Mouse (Mus musculus): Measurements from ENCODE around the gene Mettl1. TPM values are rescaled to one million over a fixed set of nuclear protein-coding genes. Genes with fewer than 3 reads are reported as not detected.

Mettl1 gene
- polyA plus RNA-seq (2011; ENCODE audit: insufficient read depth, insufficient read length, low replicate concordance, missing spikeins), result 10.0 and 14.6 TPM in 2 replicates

DNA sequence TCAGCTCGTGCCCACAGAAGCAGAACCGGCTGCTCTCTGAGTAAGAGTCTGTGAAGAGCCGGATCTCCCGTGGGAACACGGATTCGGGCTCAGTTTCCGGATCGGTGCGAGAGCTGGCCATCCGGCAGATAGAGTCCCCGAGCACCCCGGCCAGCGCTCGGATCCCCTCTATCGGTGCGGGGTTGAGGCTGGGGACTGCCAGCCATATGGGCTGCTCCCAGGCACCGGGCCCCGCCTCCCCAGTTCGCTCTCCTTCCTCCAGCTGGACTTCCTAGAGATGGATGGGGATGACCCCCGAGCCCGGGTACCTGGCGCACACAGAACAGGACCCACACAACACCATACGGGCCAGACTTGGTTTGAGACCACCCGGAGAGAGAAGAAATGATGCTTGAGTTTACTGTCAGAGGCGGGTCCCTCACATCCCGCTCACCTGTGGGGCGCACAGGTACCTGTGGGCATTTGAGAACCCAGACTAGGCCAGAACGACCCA lies at the start of gene Mettl1, which contains the start of gene Eef1akmt3:
Gene Mettl1 (plus strand): TSS at position 141 of the 493 bp plus-strand sequence.
Gene Eef1akmt3 (minus strand): TSS at position 240 of the 493 bp plus-strand sequence.
- Histone ChIP-seq H3K4me3 (replicated peaks; ENCODE audit: control insufficient read depth, low read depth, low read length) (peak within 1 kb of the TSS; percentile 82), H3K27ac (ENCODE audit: control insufficient read depth, insufficient read depth, low read depth, low read length, poor library complexity) (peak within 1 kb of the TSS; percentile 48; the same call in 1 of the 2 replicates), H3K4me1 (ENCODE audit: control insufficient read depth, insufficient read depth, low read length) (peaks cover 1% of the 10 kb centered on the region; the same call in 1 of the 2 replicates)
- under 1% methylated on average over 28 of the region's 28 CpGs for WGBS
- TF ChIP-seq CTCF (IDR thresholded peaks at IDR 0.05; ENCODE audit: control insufficient read depth, insufficient read depth, low read length) (no peak), POLR2A (IDR thresholded peaks at IDR 0.05; ENCODE audit: borderline replicate concordance, control insufficient read depth, low read depth, low read length) (no peak)

- no peak for TF ChIP-seq CTCF (IDR thresholded peaks at IDR 0.05; ENCODE audit: control insufficient read depth, insufficient read depth, low read length)
- TF ChIP-seq POLR2A (IDR thresholded peaks at IDR 0.05; ENCODE audit: borderline replicate concordance, control insufficient read depth, low read depth, low read length), result no peak
- Histone ChIP-seq H3K4me1 (ENCODE audit: control insufficient read depth, insufficient read depth, low read length) (peaks cover 2% of the 10 kb centered on the region), H3K27ac (ENCODE audit: control insufficient read depth, insufficient read depth, low read depth, low read length, poor library complexity) (no peak overlapping the region), H3K4me3 (replicated peaks; ENCODE audit: control insufficient read depth, low read depth, low read length) (no peak overlapping the region)
- 66% methylated on average over 3 of the region's 3 CpGs for WGBS
Measured at GRCm38 (mm10) chr10:126991676-126992075, 49.5 kb upstream of the Mettl1 start.

- WGBS, result 67% methylated on average over 3 of the region's 3 CpGs
- Histone ChIP-seq H3K27ac (ENCODE audit: control insufficient read depth, insufficient read depth, low read depth, low read length, poor library complexity) (no peak overlapping the region), H3K4me3 (replicated peaks; ENCODE audit: control insufficient read depth, low read depth, low read length) (no peak overlapping the region), H3K4me1 (ENCODE audit: control insufficient read depth, insufficient read depth, low read length) (no peaks in the 10 kb centered on the region)
- TF ChIP-seq CTCF (IDR thresholded peaks at IDR 0.05; ENCODE audit: control insufficient read depth, insufficient read depth, low read length) (no peak), POLR2A (IDR thresholded peaks at IDR 0.05; ENCODE audit: borderline replicate concordance, control insufficient read depth, low read depth, low read length) (no peak)
Measured at GRCm38 (mm10) chr10:126993621-126994020, 47.6 kb upstream of the Mettl1 start.

- no peak overlapping the region for H3K4me3 ChIP-seq (replicated peaks; ENCODE audit: control insufficient read depth, low read depth, low read length)
- no peaks in the 10 kb centered on the region for H3K4me1 ChIP-seq (ENCODE audit: control insufficient read depth, insufficient read depth, low read length)
- H3K27ac ChIP-seq (ENCODE audit: control insufficient read depth, insufficient read depth, low read depth, low read length, poor library complexity), result no peak overlapping the region
- WGBS, result 53% methylated on average over 13 of the region's 13 CpGs
- no peak for TF ChIP-seq POLR2A (IDR thresholded peaks at IDR 0.05; ENCODE audit: borderline replicate concordance, control insufficient read depth, low read depth, low read length)
- no peak for TF ChIP-seq CTCF (IDR thresholded peaks at IDR 0.05; ENCODE audit: control insufficient read depth, insufficient read depth, low read length)
Measured at GRCm38 (mm10) chr10:126997340-126998113, 43.7 kb upstream of the Mettl1 start.

DNA sequence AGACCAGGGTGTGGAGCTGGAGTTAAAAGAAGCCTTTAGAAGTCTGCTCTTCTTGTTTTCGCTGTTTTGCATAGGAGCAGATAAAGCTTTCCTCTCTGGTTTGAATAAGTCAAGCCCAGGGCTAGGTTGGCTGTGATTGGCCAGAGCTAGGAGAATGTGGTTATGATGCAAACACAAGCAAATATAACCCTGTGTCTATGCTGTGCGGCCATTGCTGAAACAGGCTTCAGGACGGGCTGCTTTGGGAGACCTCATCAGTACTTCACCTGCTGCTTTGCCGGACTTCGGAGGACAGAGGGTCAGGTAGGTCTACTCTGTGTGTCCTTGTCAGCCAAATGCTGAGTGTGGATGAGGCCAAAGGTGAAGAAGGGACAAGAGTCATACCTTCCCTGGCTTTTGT lies 40.7 kb upstream of the Mettl1 start, which contains the start of gene Avil:
Gene Avil (plus strand): TSS at position 181 of the 400 bp plus-strand sequence.
- no peaks in the 10 kb centered on the region for H3K4me1 ChIP-seq (ENCODE audit: control insufficient read depth, insufficient read depth, low read length)
- no peak within 1 kb of the TSS for H3K27ac ChIP-seq (ENCODE audit: control insufficient read depth, insufficient read depth, low read depth, low read length, poor library complexity)
- TF ChIP-seq CTCF (IDR thresholded peaks at IDR 0.05; ENCODE audit: control insufficient read depth, insufficient read depth, low read length), result no peak
- TF ChIP-seq POLR2A (IDR thresholded peaks at IDR 0.05; ENCODE audit: borderline replicate concordance, control insufficient read depth, low read depth, low read length), result no peak
- WGBS, result 78% methylated on average over 5 of the region's 5 CpGs
- no peak within 1 kb of the TSS for H3K4me3 ChIP-seq (replicated peaks; ENCODE audit: control insufficient read depth, low read depth, low read length)

GRCm38 (mm10) chr10:127001297-127001696 lies 39.9 kb upstream of the Mettl1 start:
- TF ChIP-seq CTCF (IDR thresholded peaks at IDR 0.05; ENCODE audit: control insufficient read depth, insufficient read depth, low read length) (no peak), POLR2A (IDR thresholded peaks at IDR 0.05; ENCODE audit: borderline replicate concordance, control insufficient read depth, low read depth, low read length) (no peak)
- no peak overlapping the region for H3K4me3 ChIP-seq (replicated peaks; ENCODE audit: control insufficient read depth, low read depth, low read length)
- 63% methylated on average over 9 of the region's 9 CpGs for whole genome bisulfite sequencing
- no peaks in the 10 kb centered on the region for H3K4me1 ChIP-seq (ENCODE audit: control insufficient read depth, insufficient read depth, low read length)
- H3K27ac ChIP-seq (ENCODE audit: control insufficient read depth, insufficient read depth, low read depth, low read length, poor library complexity), result no peak overlapping the region

GRCm38 (mm10) chr10:127002056-127002455 lies 39.2 kb upstream of the Mettl1 start:
- Histone ChIP-seq H3K27ac (ENCODE audit: control insufficient read depth, insufficient read depth, low read depth, low read length, poor library complexity) (no peak overlapping the region), H3K4me1 (ENCODE audit: control insufficient read depth, insufficient read depth, low read length) (no peaks in the 10 kb centered on the region), H3K4me3 (replicated peaks; ENCODE audit: control insufficient read depth, low read depth, low read length) (no peak overlapping the region)
- TF ChIP-seq CTCF (IDR thresholded peaks at IDR 0.05; ENCODE audit: control insufficient read depth, insufficient read depth, low read length) (no peak), POLR2A (IDR thresholded peaks at IDR 0.05; ENCODE audit: borderline replicate concordance, control insufficient read depth, low read depth, low read length) (no peak)
- 61% methylated on average over 1 of the region's 1 CpGs for WGBS

- TF ChIP-seq POLR2A (IDR thresholded peaks at IDR 0.05; ENCODE audit: borderline replicate concordance, control insufficient read depth, low read depth, low read length) (no peak), CTCF (IDR thresholded peaks at IDR 0.05; ENCODE audit: control insufficient read depth, insufficient read depth, low read length) (no peak)
- WGBS, result 56% methylated on average over 5 of the region's 5 CpGs
- Histone ChIP-seq H3K4me3 (replicated peaks; ENCODE audit: control insufficient read depth, low read depth, low read length) (no peak overlapping the region), H3K4me1 (ENCODE audit: control insufficient read depth, insufficient read depth, low read length) (no peaks in the 10 kb centered on the region), H3K27ac (ENCODE audit: control insufficient read depth, insufficient read depth, low read depth, low read length, poor library complexity) (no peak overlapping the region)
Measured at GRCm38 (mm10) chr10:127002765-127003164, 38.4 kb upstream of the Mettl1 start.
